Mouse (Mus musculus) ES-E14 (cell line): Measurements from ENCODE around the gene Rps6. TPM values are rescaled to one million over a fixed set of nuclear protein-coding genes. Genes with fewer than 3 reads are reported as not detected.
A peak's percentile ranks its signal among the peaks of the same experiment; 100 is the strongest.

Source experiments
- DNase-seq: peaks from one replicate; pipeline ENCODE4 v3.0.0-alpha.2; 2013; ENCODE audit warnings: low read depth, low spot score
- H3K27ac ChIP-seq: 2 replicates; pipeline ENCODE4 v1.5.1; 2012; ENCODE audit warnings: low read depth, mild to moderate bottlenecking, low read length, moderate library complexity, mixed read lengths; ENCODE audit not compliant: poor library complexity, insufficient read depth, severe bottlenecking
- H3K36me3 ChIP-seq: 2 replicates; pipeline ENCODE4 v1.6.1; 2012; ENCODE audit warnings: mild to moderate bottlenecking, low read length, moderate library complexity, mixed read lengths; ENCODE audit not compliant: control insufficient read depth, poor library complexity, insufficient read depth, severe bottlenecking
- H3K4me1 ChIP-seq, 2 experiments: fragments of 150-350 bp in 1 of 2; sonication (generic) in 1 of 2; 2 replicates each; pipeline ENCODE4 v1.6.1; 2012; ENCODE audit warnings: low read length in 2 of 2, mild to moderate bottlenecking in 1 of 2, mixed read lengths in 1 of 2; ENCODE audit not compliant: control insufficient read depth in 2 of 2, insufficient read depth in 2 of 2, poor library complexity in 1 of 2
- H3K4me3 ChIP-seq, 2 experiments: fragments of 150-350 bp in 1 of 2; sonication (generic) in 1 of 2; 2 replicates each; pipeline ENCODE4 v1.5.1; 2012; ENCODE audit warnings: low read length in 2 of 2, low read depth in 1 of 2, mild to moderate bottlenecking in 1 of 2, mixed read lengths in 1 of 2; ENCODE audit not compliant: insufficient read depth in 1 of 2, poor library complexity in 1 of 2, severe bottlenecking in 1 of 2
- H3K9ac ChIP-seq: 2 replicates; pipeline ENCODE4 v1.6.1; 2012; ENCODE audit warnings: low read depth, mild to moderate bottlenecking, low read length, mixed read lengths; ENCODE audit not compliant: poor library complexity, insufficient read depth, severe bottlenecking
- H3K9me3 ChIP-seq: fragments of 150-350 bp; sonication (generic); 2 replicates; pipeline ENCODE4 v1.6.1; 2012; ENCODE audit warnings: low read depth, mild to moderate bottlenecking, low read length; ENCODE audit not compliant: control insufficient read depth, insufficient read depth
- CHD2 ChIP-seq: IDR thresholded peaks from 2 replicates; pipeline ENCODE4 v1.6.1; 2014; ENCODE audit warnings: mild to moderate bottlenecking, low read depth, low read length, inconsistent platforms
- HCFC1 ChIP-seq: IDR thresholded peaks from 2 replicates; pipeline ENCODE4 v1.6.1; 2012; ENCODE audit warnings: low read length, inconsistent platforms, borderline replicate concordance; ENCODE audit not compliant: insufficient read depth
- MAFK ChIP-seq: IDR thresholded peaks from 2 replicates; pipeline ENCODE4 v1.6.1; 2014; ENCODE audit warnings: mild to moderate bottlenecking, low read depth, low read length, inconsistent platforms; ENCODE audit not compliant: insufficient read depth
- ZC3H11A ChIP-seq: IDR thresholded peaks from 2 replicates; pipeline ENCODE4 v1.6.1; 2012; ENCODE audit warnings: low read depth, mild to moderate bottlenecking, inconsistent platforms, low read length, borderline replicate concordance
- ZNF384 ChIP-seq: IDR thresholded peaks from 2 replicates; pipeline ENCODE4 v1.6.1; 2012; ENCODE audit warnings: low read depth, low read length, inconsistent platforms
- in situ Hi-C, 2 experiments: fragments of 600-800 bp; cut with MboI; formaldehyde crosslinking; loops; one replicate each; pipeline ENCODE4 v1.15.1; 2025; ENCODE audit warnings: low sequenced_read_pairs in 2 of 2, inconsistent platforms in 1 of 2; ENCODE audit not compliant: unreplicated experiment in 2 of 2
- total RNA-seq: library from RNA; depleted of rRNA; stranded (reverse); fragments of 300-350 nt; gene quantifications from 2 replicates; pipeline ENCODE4 v1.2.3, GENCODE M21; 2012

The Rps6 gene
- total RNA-seq, 1 experiment: 2,264 TPM

- no peak for DNase-seq
- no peaks in the 10 kb centered on the region for H3K9me3 ChIP-seq
- H3K9ac ChIP-seq: no peak overlapping the region
- no peak overlapping the region for H3K4me3 ChIP-seq
- no peaks in the 10 kb centered on the region for H3K36me3 ChIP-seq
- H3K27ac ChIP-seq: no peak overlapping the region
- no peak for TF ChIP-seq MAFK
- TF ChIP-seq ZC3H11A: no peak
- TF ChIP-seq HCFC1: no peak
- no peak for TF ChIP-seq CHD2
- no peaks in the 10 kb centered on the region for H3K4me1 ChIP-seq
- in situ Hi-C loops: no loop called here
Measured at GRCm38 (mm10) chr4:86898791-86899474, 41.7 kb upstream of the Rps6 start.

- no peak overlapping the region for H3K27ac ChIP-seq
- no peaks in the 10 kb centered on the region for H3K4me1 ChIP-seq
- DNase-seq: no peak
- TF ChIP-seq MAFK (no peak), ZC3H11A (no peak), CHD2 (no peak), HCFC1 (no peak), ZNF384 (no peak)
- in situ Hi-C loops: no loop called here
- no peak overlapping the region for H3K9ac ChIP-seq
- H3K36me3 ChIP-seq: no peaks in the 10 kb centered on the region
- no peaks in the 10 kb centered on the region for H3K9me3 ChIP-seq
- H3K4me3 ChIP-seq: no peak overlapping the region
Measured at GRCm38 (mm10) chr4:86897411-86897810, 40.2 kb upstream of the Rps6 start.

DNA sequence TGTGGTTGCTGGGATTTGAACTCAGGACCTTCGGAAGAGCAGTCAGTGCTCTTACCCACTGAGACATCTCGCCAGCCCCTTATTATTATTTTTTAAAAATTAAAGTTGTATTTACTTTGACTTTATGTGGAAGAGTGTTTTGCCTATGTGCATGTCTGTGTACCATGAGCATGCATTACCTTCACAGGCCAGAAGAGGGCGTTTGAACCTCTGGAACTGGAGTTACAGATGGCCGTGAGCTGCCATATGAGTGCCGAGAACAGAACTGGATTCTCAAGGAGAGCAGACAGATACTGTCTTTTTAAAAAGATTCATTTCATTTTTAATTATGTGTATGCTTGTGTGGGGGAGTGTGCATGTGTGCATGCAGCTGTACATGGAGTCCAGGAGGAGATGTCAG is 30.7 kb upstream of the Rps6 start:
- Histone ChIP-seq H3K4me3 (no peak overlapping the region), H3K9ac (peak overlapping the region; percentile 20; the same call in 1 of the 2 replicates), H3K27ac (no peak overlapping the region), H3K9me3 (no peaks in the 10 kb centered on the region), H3K36me3 (no peaks in the 10 kb centered on the region), H3K4me1 (peaks cover 0 to 6% of the 10 kb centered on the region in 2 experiments; a peak in 1 of 4 replicates)
- in situ Hi-C loops: no loop called here
- DNase-seq: peak; percentile 62
- TF ChIP-seq MAFK (no peak), ZNF384 (no peak), HCFC1 (no peak), ZC3H11A (peak; percentile 5; the same call in 1 of the 2 replicates), CHD2 (no peak)

DNA sequence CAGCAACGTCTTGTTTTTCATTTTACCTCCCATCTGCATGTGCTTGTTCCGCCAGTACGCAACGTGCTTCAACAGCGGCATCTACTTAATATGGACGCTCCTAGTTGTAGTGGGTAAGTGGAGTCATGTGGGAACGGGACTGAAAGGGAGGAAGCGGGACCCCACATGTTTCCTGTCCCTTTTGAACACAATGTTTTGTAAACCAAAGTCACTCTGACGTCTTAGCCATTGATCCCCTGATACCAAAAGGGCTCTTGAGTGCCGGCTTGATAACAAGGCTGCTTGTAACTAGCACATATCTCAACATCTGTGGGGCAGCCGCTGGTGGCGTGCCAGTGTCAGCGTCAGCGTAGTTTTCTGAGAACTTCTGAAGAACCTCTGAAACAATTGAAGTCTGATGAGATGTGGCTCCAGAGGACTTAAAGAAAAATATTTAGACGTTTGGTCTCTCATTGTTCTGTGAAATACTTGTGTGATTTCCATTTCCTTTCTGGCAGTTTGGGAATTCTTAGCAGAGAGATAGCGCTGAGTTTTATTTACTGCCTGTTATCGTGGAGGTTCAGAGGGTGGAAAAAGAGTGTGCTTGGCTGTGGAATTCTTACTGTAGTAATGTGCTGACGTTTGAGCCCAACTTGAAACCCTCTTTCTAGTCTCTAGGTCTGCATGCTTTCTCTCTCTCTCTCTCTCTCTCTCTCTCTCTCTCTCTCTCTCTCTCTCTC is 29.1 kb upstream of the Rps6 start:
- TF ChIP-seq CHD2: no peak
- TF ChIP-seq ZNF384: no peak
- no peak for TF ChIP-seq HCFC1
- TF ChIP-seq ZC3H11A: no peak
- TF ChIP-seq MAFK: no peak
- DNase-seq: no peak
- H3K4me3 ChIP-seq: peak overlapping the region; percentile 19 to 42
- no peaks in the 10 kb centered on the region for H3K9me3 ChIP-seq
- peaks cover 0 to 6% of the 10 kb centered on the region in 2 experiments; a peak in 1 of 4 replicates for H3K4me1 ChIP-seq
- in situ Hi-C loops: no loop called here
- H3K9ac ChIP-seq: peak overlapping the region; percentile 49
- H3K27ac ChIP-seq: no peak overlapping the region
- no peaks in the 10 kb centered on the region for H3K36me3 ChIP-seq
